Mouse (Mus musculus) lung, postnatal 25 days (tissue): Measurements from ENCODE around the gene Afdn.
"Not testable (repeated sequence)": the region's sequence is repeated elsewhere in the genome, so short reads cannot be mapped to it uniquely, and the experiment has no call there.

Experiments
- DNase-seq: peaks from one replicate; pipeline ENCODE4 v3.0.0; 2022; ENCODE audit warnings: low spot score

Gene Afdn

DNA sequence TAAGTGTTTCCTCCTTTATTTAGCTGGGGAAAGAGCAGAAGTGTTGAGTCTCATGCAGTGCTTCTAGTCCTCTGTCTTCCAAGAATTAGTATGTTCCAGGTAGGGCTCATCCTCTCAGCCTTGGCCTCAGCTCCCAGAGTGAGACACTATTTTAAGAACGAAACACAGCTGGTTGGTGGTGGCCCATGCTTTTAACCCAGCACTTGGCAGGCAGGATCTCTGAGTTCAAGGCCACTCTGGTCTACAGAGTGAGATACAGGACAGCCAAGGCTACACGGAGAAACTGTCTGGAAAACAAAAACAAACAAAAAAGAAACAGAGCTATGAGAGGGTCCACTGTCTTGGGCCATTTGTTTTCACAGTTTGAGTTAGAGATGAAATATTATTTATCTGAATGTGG, 17.3 kb downstream of the Afdn start:
- DNase-seq: no peak

DNA sequence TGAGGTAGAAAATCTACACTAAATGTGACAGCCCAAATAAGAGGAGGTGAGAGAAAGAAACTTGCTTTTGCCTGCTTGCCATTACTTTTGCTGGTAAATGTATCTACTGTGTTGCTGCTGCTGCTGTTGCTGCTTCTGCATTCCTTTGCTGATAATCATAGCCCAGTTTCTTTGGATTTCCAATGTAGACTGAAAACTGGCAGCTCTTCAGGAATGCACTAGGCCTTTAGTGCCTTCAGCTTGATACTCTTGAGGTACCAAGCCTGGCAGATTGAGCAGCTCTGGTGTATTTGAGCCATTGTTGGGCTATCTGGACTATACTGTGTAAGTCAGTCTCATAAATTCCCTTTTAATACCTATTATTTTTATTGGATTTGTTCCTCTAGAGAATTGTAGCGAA, 18.5 kb downstream of the Afdn start:
- peak; percentile 59 for DNase-seq

DNA sequence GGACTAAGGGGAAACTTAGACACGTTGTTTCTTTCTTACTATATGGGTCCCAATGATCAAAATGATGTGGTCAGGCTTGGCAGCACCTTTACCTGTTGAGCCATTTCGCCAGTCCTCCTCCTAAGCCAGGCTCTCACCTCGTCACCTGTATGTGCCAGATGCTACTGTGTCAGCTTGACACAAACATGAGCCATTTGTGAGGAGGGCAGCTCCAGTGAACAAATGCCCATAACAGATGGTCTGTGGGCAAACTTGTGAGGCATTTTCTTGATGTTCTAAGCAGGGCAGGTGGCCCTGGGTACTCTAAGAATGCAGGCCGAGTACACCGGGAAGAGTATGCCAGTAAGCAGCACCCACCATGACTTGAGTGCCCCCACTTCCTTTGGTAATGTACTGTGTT, 21.6 kb downstream of the Afdn start:
- no peak for DNase-seq

DNA sequence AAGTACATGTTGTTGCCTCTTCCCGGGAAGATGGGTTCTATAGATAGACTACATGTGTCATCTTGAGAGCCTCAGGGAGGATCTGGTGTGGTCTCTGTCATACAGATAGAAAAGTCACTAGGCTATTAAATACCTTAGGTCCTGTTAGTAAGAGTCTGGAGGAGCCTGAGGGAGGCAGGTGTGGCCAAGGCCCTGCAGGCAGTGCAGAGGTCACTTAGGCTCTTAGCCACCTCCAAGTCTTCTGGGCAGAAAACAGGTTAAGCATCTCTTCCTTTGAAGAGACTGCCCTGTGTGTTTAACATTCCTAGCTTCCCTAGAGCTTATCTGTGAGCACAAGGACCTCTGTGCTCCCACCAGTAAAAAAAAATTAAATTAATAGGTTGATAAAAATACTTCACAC, 23.1 kb downstream of the Afdn start:
- no peak for DNase-seq

DNA sequence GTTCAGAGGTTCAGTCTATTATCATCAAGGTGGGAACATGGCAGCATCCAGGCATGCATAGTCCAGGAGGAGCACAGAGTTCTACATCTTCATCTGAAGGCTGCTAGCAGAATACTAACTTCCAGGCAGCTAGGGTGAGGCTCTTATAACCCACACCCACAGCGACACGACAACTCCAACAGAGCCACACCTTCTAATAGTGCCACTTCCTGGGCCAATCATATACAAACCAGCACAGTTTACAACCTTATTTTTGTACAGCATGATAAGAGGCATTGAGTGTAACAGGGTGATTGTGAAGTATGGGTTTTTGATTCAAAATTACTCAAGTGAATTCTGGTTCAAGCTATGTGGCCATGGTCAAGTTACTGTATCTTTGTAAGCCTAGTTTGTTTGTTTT, 29.7 kb downstream of the Afdn start:
- DNase-seq: not testable (repeated sequence)

DNA sequence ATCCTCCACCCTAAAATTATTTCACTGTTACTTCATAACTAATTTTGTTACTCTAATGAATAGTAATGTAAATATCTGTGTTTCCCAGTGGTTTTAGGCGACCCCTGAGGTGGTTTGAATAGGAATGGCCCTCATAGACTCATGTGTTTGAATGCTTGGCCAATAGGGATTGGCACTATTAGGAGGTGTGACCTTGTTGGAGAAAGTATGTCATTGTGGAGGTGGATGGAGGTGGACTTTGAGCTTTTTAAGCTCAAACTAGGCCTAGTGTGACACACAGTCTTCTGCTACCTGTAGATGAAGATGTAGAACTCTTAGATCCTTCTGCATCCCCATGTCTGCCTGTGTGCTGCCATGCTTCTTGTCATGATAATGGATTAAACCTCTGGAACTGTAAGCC, 37.4 kb downstream of the Afdn start:
- DNase-seq: no peak

DNA sequence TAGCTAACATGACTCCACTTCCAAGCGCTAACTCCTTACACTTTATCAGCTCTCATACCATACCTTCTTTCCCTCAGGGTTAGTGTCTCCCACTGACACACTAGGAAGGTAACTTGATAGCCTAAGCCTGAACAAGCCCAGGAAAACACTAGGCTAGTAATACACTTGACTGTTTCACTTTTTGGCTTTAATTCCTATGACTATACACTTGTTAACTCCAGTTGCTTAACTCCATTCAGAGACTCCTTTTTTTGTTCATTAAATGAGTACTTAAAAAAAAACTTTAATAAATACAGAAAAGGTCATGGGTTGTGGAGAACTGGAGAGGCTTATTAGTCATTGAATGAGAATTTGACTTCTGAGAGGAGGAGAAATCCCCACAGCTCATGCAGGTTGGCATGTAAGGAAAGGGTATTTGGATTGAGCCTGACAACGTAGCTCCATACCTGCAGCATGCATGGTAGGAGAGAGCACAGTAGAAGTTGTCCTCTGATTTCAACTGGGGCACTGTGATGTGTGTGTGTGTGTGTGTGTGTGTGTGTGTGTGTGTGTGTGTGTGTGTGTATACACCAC, 42.6 kb downstream of the Afdn start:
- peak; percentile 7 for DNase-seq

DNA sequence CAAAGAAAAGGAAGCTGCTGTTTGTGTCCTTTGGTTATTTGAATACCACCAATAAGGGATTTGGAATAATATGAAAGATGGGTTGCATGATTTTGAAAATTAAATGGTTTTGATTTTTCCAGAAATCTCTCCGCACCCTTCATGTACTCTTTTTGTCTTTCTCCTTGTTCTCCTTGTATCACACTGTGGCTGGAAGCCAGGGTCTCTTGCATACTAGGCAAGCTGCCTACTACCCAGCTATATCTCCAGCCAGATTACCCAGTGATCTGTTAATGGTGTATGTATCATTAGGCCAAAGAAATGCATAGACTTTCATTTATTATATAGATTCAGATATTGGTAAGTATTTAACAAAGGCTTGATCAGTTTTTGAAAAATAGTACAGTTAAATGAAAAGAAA, 45.7 kb downstream of the Afdn start:
- DNase-seq: no peak

DNA sequence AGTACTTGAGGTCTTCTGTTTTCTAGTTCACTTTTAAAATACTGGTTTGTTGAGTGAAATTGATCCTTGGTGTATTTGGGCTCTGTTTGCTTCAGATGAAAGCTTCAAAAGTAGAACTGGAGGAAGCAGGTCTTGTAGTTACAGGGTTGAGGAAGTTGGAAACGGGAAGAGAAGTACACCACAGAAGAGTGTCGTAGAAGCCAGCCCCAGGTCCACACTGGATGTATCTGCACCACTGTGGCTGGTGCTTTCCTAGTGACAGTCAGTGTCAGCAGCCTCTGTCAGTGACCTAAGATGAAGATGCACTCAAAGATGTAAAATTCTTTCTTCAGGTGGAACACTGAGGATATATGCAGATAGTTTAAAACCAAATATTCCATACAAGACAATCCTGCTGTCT, 57.5 kb downstream of the Afdn start:
- DNase-seq: no peak

DNA sequence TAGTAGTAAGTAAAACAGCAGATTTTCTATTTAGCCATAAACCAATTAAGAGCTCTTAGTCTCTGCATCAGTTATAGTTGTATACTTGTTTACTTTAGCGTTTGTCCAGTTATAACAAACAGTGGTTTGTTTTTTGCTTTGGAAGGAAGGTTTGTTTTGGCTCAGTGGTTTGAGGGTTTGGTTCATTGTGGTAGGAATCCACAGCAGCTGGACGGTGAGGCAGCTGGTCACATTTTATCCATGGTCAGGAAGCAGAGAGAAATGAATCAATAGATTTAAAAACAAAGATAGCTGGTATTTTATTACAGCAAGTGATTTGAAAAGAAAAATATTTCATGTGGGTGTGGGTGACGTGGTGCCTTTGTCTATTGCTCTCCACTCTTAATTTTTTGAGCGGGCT, 59.0 kb downstream of the Afdn start:
- DNase-seq: no peak

DNA sequence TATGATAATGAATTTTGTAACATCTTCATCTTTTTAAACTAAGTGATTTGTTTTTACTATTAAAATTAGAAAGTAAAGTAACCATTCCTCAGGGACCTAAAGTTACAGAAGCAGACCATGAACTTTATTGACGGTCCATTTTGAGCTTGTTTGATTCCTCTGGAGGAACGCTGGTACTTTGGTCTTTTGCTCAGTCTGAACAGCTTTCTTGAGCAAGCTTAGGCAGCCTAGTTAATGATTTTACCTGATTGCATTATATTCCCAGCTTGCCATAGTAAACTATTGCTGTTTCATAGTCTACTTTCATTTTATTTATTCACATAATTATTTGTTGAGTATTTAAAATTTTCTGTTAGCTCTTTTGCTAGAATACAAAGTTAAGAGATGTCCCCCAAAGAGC, 60.3 kb downstream of the Afdn start:
- no peak for DNase-seq

DNA sequence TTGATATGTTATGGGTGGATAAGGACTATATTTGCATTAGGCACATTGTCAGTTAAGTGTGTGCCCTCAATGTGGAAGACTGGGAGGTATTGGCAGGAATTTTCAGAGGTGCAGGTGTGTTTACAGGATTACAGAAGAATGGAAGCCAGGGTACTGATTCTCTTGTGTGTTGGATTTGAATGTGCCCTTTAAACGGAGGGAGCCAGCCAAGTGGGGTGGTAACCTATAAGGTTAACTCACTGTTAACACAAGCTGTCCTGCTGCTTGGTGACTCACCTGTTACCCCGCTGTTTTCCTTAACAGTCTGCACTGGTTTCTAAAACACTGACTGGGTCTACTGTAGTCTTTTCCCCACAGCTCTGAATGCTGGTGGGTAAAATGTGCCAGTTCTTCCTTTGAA, 65.1 kb downstream of the Afdn start:
- no peak for DNase-seq

DNA sequence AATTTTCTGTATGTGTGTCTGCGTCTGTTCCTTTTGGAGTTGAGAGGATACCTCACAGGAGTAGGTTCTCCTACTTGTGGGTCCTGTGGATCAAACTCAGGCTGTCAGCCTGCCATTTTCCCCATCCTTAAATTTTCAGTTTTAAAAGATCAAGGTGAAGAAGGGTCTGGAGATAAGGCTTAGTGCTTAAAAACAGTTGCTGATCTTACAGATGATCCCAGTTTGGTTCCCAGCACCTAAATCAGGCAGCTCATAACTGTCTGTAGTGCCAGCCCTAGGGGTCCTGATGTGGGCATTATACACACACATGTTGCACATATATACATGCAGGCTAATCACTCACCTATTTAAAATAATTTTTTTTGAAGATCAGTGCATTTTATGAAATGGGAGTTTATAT, 69.9 kb downstream of the Afdn start:
- no peak for DNase-seq

DNA sequence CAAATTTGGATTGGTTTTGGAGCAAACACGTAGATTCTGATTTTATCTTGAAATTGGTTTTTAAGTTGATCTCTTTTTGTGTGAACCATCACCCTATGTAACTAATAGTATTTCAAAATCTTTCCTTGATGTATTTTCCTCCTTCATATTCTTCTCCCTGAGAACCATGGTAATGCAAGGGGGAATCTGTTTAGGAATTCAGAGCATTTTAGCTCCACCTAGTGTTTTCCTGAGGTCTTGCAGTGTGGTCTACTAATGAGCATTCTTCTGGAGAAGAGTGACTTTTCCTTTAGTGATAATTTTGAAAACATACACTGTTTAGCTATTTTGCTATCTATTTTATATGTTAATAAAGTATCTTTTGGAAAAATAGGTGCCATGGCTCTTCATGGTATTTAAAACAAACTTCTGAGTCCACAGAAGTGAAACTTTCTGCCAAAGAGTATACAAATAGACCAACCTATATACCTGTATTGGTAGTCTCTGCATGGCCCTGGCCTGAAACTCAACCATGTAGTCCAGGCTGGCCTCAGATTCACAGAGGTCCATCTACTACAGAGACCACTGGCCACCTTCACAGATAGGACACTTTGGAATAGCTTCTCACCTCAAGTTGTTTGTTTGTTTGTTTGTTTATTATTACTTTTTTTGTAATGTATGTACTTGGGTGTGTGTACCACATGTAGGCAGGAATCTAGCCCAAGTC, 70.5 kb downstream of the Afdn start:
- peak; percentile 67 for DNase-seq

DNA sequence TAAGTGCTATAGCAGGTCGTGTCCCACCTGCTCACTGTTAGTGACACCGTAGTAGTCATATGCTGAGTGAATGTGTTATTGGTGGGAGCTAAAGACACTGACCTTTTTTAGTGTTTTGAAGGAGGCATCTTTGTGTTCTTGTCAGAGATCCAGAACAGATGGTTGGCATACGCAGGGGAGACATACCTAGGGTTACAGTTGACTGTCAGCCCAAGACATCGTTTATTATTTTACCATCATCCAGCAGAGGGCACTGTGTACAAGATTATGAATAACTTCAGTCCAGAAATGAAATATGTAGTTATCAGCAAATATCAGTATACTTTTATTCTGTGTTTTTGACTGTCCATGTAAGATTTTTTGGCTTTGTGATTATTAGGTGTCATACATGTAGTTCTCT, 75.5 kb downstream of the Afdn start:
- peak; percentile 21 for DNase-seq

DNA sequence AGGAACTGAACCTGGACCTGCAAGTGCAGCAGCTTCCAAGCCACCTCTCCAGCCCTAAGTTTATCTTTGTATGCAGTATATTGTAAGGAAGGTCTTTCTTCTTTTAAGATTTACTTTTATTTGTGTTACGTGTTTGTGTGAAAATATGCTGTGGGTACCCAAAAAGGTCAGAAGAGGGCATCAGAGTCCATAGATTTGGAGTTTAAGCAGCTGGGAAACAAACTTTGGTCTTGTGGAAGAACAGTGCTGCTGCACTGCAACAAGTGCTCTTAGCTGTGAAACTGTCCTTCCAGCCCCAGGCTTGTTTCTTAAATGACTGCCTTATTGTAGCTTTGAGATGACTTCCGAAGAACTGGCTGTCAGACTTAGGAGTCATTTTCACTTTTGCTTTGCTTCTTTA, 89.8 kb downstream of the Afdn start:
- peak; percentile 26 for DNase-seq

DNA sequence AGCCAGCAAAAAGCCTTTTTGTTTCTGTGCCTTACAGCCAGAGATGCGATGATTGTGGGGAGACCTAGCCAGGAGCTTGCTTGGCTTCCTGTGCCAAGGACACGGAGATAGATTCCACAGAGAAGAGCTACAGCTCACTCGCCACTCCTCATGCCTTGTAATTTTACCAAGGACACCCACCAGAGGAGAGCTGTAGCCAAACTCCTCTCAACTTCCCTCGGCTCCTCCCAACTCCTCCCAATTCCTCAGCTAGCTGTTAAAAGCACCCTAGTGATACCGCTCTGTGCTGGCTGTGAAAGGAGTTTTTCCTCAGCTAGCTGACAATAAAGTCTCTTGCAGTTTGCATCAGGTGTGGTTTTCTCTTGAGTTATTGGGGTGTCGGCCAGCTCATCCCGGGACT, 93.5 kb downstream of the Afdn start:
- DNase-seq: not testable (repeated sequence)

DNA sequence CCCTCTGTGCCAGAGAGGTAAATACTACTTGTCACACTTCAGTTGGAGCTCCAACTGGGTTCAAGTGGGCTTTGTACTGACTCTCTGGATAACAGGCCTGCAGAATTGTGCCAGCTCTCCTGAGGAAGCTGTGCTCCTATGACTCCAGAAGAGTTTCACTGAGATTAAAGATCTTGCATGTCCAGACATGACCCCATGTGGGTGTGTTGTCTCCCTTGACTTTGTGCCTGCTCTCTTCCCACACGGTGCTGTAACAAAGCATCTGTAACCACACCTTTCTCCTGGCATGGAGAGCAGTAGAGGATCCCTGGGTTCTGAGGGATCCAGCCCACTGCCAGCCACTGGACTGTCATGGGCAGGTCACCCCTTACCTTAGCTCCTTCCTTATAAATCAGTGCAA, 95.1 kb downstream of the Afdn start:
- peak; percentile 23 for DNase-seq

DNA sequence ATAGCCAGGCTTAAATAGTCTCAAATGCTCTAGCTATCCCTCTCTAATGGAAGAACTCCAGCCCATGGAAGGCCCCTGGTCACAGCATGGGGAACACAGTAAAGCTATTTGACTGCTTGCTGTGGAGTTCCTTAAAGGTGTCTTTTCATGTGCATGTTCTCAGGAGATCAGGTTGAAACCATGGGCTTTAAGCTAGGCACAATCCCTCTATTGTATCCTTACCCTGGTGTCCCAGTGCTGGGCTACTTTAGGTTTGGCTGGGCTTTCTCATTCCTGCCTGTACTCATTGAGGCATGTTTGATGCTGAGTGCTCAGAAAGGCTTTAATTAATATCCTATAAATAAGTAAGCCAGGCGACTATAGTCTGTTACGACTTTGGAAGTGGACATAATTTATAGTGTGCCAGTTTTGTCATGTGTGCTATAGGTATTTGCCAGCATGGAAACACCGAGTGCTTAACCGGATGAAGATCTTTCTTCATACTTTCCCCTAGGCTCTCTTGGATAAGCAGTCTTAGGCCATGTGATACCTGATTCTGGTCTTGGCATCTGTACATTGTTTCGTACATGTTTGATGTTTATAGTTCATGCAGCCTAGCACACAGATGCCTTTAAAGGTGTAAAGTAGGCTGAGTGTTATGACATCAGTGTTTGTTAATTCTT, 96.2 kb downstream of the Afdn start:
- no peak for DNase-seq

DNA sequence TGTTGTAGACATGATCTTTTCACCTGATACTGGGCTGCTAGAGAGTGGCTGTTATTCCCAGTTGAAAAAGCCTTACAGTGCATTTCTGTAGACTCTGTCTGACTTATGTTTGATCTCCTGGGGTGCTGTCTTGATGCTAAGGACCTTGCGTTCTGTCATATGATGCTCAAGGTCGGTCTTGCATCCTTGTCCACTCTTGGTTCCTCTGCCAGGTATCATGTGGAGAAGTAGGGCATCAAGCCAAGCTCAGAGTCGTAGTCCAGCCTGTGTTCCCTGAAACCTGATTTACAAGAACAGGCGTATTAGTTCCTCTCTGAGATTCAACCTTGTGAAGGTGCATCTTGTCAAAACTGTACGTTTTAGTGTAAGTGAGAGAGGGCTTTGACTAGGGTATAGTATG, 105.0 kb downstream of the Afdn start:
- no peak for DNase-seq

DNA sequence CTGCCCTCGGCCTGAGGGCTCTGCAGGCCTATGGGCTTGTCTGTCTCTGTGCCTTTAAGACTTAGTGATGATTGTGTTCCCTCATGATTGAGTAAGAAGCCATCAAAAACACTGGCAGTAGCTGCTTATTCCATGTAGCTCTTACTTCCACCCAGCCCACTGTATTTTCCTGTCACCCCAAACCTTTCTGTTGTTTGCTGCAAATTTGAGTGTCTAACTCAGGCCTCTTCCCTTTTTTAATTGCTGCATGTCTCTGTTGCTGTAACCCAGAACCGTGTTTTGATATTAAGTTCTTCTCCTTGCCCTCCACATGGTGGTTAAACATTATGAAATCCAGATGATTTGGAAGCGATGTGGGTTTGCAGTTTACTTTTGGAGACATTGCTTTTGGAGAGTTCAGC, 106.6 kb downstream of the Afdn start:
- DNase-seq: peak; percentile 35

DNA sequence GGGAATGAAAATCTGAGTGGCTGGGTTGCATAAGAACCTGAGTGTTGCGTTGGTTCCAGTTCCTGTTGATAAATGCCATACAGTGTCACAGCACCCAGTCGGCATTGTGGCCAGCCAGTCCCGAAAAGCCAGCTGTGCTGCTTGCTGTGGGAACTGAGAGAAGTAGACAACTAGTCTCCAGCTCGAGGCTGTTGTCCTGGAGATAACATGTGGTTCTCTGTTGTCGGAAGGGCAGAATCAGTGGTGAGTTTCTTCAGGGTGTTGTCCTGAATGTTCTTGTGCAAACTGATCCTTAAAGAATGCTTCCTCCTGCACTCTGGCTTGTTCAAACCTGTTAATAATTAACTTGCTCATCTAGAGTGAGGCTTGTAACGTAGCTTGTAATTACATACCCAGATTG, 107.1 kb downstream of the Afdn start:
- peak; percentile 77 for DNase-seq

DNA sequence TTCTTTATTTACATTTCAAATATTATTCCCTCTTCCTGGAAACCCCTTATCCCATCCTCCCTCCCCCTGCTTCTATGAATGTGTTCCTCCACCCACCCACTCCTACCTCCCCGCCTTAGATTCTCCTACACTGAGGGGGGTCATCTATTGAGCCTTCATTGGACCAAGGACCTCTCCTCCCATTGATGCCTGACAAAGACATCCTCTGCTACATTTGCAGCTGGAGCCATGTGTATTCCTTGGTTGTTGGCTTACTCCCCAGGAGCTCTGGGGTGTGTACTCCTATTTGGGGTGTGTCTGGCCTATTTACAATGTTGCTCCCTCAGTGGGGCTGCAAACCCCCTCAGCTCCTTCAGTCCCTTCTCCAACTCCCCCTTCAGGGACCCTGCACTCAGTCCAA, 109.9 kb downstream of the Afdn start:
- no peak for DNase-seq

DNA sequence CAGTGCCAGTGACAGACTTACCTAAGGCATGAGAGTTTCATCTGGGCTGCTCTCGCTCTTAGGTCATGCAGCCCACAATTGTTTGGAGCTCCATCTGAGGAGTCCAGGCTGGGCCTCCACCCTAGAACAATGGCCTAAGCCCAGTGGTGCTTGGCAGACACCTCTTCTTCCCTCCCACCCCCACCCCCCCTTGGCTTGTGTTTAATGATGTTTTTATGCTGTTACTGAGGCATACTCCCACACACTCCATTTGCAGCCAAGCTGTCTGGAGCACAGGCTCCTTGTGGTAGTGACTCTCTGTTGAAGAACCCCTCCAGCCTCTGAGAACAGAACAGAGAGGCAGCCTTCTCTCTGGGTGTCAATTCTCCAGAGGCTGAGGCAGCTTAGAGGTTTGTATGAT, 113.9 kb downstream of the Afdn start:
- peak; percentile 16 for DNase-seq
